Mouse (Mus musculus) kidney, embryonic 14.5 days (tissue): Measurements from ENCODE around the gene Mylk. TPM values are rescaled to one million over a fixed set of nuclear protein-coding genes. Genes with fewer than 3 reads are reported as not detected.
A peak's percentile ranks its signal among the peaks of the same experiment; 100 is the strongest.

Experiments used
- ATAC-seq: fragments of 200-750 bp; cut with Nextera tagmentation; 2 replicates; pipeline ENCODE4 v1.8.0; 2017; ENCODE audit warnings: moderate number of reproducible peaks, mild to moderate bottlenecking, moderate TSS enrichment, moderate library complexity; ENCODE audit not compliant: low FRiP score, low TSS enrichment
- H3K27ac ChIP-seq: fragments of 300-500 bp; sonication (generic); 2 replicates; pipeline ENCODE4 v1.5.1; 2014; ENCODE audit warnings: low read depth, mild to moderate bottlenecking, low read length, moderate library complexity, mixed read lengths
- H3K27me3 ChIP-seq: fragments of 300-500 bp; sonication (generic); 2 replicates; pipeline ENCODE4 v1.6.1; 2014; ENCODE audit warnings: mild to moderate bottlenecking, low read length; ENCODE audit not compliant: control insufficient read depth, insufficient read depth
- H3K36me3 ChIP-seq: fragments of 300-500 bp; sonication (generic); 2 replicates; pipeline ENCODE4 v1.6.1; 2014; ENCODE audit warnings: low read length, mixed read lengths; ENCODE audit not compliant: control insufficient read depth, insufficient read depth
- H3K4me1 ChIP-seq: fragments of 300-500 bp; sonication (generic); 2 replicates; pipeline ENCODE4 v1.6.1; 2014; ENCODE audit warnings: low read length, mixed read lengths; ENCODE audit not compliant: control insufficient read depth, insufficient read depth
- H3K4me2 ChIP-seq: fragments of 300-500 bp; sonication (generic); replicated peaks from 2 replicates; pipeline ENCODE4 v1.6.1; 2014; ENCODE audit warnings: low read depth, mild to moderate bottlenecking, low read length
- H3K4me3 ChIP-seq: fragments of 300-500 bp; sonication (generic); 2 replicates; pipeline ENCODE4 v1.5.1; 2014; ENCODE audit warnings: mild to moderate bottlenecking, low read length
- H3K9ac ChIP-seq: fragments of 300-500 bp; sonication (generic); 2 replicates; pipeline ENCODE4 v1.6.1; 2014; ENCODE audit warnings: low read depth, mild to moderate bottlenecking, low read length, moderate library complexity
- H3K9me3 ChIP-seq: fragments of 300-500 bp; sonication (generic); 2 replicates; pipeline ENCODE4 v1.6.1; 2016; ENCODE audit warnings: low read length; ENCODE audit not compliant: control insufficient read depth
- WGBS: fragments of 180-500 bp; shearing (Covaris S2); extraction: QIAGEN DNeasy Blood & Tissue Kit; methylation state at CpG from one replicate; pipeline ENCODE4 v1.1.7; 2014; 5-methylcytosine and 5-hydroxymethylcytosine counted together
- polyA plus RNA-seq: library from polyadenylated mRNA; unstranded; fragments of >200 nt; fragmentation: Nextera tagmentation; extraction: Ambion mirVana; gene quantifications from 2 replicates; pipeline ENCODE4 v1.2.1, GENCODE M21; 2014

Gene Mylk
- polyA plus RNA-seq, 1 experiment from 2014 or later = 34.0 TPM

- Histone ChIP-seq H3K27me3 (no peaks in the 10 kb centered on the region), H3K9me3 (no peaks in the 10 kb centered on the region), H3K4me1 (peaks cover 25% of the 10 kb centered on the region; the same call in 1 of the 2 replicates), H3K36me3 (no peaks in the 10 kb centered on the region), H3K4me2 (no peak overlapping the region), H3K9ac (no peak overlapping the region), H3K27ac (no peak overlapping the region), H3K4me3 (no peak overlapping the region)
- WGBS = 89% methylated on average over 4 of the region's 4 CpGs
- no peak for ATAC-seq
Observed at GRCm38 (mm10) chr16:34933173-34933572, 188.2 kb downstream of the Mylk start.

DNA sequence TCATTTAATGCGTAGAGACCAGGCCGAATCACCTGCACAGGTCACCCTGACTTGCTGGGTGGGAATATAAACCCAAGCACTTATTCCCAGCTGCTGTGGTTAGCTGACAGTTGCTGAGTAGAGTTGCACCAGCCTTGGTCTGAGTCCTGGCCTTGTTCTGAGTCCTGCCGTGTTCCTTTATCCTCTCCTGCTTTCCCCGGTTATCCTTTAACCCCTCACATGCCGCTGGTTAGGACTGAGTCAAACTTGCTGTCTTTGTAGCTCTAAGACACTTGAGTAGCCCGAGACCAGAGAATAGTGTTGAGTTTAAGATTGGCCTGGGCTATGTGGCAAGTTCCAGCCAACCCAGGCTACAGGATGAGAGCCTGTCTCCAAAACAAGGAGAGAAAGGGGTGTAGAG, 189.5 kb downstream of the Mylk start:
- Histone ChIP-seq H3K9me3 (no peaks in the 10 kb centered on the region), H3K27me3 (no peaks in the 10 kb centered on the region), H3K4me3 (no peak overlapping the region), H3K4me2 (no peak overlapping the region), H3K27ac (no peak overlapping the region), H3K36me3 (peaks cover 5% of the 10 kb centered on the region; the same call in 1 of the 2 replicates), H3K9ac (no peak overlapping the region; the same call in 1 of the 2 replicates), H3K4me1 (peaks cover 25% of the 10 kb centered on the region; the same call in 1 of the 2 replicates)
- no peak for ATAC-seq
- WGBS = 47% methylated on average over 6 of the region's 6 CpGs

DNA sequence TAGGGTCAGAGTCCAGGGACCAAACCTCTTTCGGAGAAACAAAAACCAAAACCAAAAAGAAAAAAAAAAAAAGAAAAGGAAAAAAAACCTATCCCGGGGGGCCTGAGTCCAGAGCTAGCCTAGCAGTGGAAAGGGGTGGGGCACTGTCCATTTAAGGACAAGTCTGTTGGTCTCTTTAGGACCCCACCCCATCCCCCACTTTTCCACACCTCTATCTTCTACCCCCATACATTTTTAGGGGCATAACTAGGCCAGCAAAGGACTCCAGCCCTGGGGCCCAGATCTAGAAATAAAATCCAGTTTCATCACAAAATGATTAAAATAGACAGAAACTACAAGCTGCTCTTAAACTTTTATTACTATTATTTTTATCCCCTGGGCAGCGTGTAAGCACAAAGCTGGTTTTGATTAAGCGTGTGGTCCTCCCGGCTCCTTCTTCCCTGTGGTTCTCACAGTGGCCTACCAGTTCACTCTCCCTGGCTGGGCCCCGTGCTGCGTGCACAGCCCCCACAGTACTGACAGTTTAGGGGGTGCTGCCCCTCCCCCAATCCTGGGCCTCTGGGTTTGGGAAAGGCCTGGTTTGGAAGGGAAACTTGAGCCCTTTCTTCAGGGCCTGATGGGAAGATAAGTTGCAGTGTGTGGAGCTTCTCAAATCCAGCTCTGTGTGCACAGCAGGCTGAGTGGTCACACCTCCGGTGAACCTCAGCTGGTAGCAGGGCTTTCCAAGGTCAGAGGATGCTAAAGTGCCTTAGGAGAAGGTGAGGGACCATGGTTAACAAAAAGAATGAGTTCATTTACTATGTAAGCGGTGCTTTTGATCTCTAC, 190.7 kb downstream of the Mylk start:
- WGBS = 33% methylated on average over 9 of the region's 9 CpGs
- H3K4me2 ChIP-seq = no peak overlapping the region
- H3K27ac ChIP-seq = peak overlapping the region; percentile 69; the same call in 1 of the 2 replicates
- peaks cover 5% of the 10 kb centered on the region; the same call in 1 of the 2 replicates for H3K36me3 ChIP-seq
- H3K27me3 ChIP-seq = no peaks in the 10 kb centered on the region
- H3K9ac ChIP-seq = no peak overlapping the region
- H3K4me1 ChIP-seq = peaks cover 32% of the 10 kb centered on the region; the same call in 1 of the 2 replicates
- ATAC-seq = peak; percentile 63; the same call in 1 of the 2 replicates
- no peak overlapping the region for H3K4me3 ChIP-seq
- H3K9me3 ChIP-seq = no peaks in the 10 kb centered on the region

DNA sequence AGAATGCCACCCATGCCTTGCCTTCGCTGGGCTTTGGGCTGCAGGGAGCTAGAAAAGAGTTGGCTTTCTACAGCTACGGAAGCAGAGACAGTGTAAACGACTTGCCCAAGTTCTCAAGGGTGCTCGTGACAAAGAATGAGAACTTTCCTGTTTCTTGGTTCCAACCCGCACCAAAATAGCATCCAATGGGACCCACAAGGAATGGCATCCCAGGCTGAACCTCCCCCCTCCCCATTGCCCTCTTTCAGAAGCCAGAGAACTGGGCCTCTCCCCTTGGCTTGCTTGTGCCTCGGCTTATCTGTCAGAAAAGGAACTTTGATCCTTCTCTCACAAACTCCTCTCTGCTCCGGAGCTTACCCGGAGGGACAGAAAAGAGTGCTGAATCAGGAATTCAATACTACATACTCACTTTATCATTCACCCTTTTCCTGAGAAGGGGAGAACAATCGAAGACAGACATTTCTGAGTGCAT, 191.4 kb downstream of the Mylk start:
- Histone ChIP-seq H3K36me3 (peaks cover 5% of the 10 kb centered on the region; the same call in 1 of the 2 replicates), H3K4me3 (no peak overlapping the region), H3K27ac (peak overlapping the region; percentile 69; the same call in 1 of the 2 replicates), H3K27me3 (no peaks in the 10 kb centered on the region), H3K9ac (no peak overlapping the region), H3K4me2 (no peak overlapping the region), H3K4me1 (peaks cover 32% of the 10 kb centered on the region; the same call in 1 of the 2 replicates), H3K9me3 (no peaks in the 10 kb centered on the region)
- 50% methylated on average over 9 of the region's 9 CpGs for WGBS
- ATAC-seq = 0 out of 2 replicates have a peak, but pooled peaks have one; percentile 5

- ATAC-seq = peak; percentile 52; the same call in 1 of the 2 replicates
- peaks cover 5% of the 10 kb centered on the region; the same call in 1 of the 2 replicates for H3K36me3 ChIP-seq
- H3K27me3 ChIP-seq = no peaks in the 10 kb centered on the region
- peaks cover 32% of the 10 kb centered on the region; the same call in 1 of the 2 replicates for H3K4me1 ChIP-seq
- WGBS = 27% methylated on average over 4 of the region's 4 CpGs
- H3K4me3 ChIP-seq = no peak overlapping the region
- peak overlapping the region; percentile 76; the same call in 1 of the 2 replicates for H3K27ac ChIP-seq
- no peak overlapping the region for H3K4me2 ChIP-seq
- H3K9ac ChIP-seq = no peak overlapping the region
- H3K9me3 ChIP-seq = no peaks in the 10 kb centered on the region
Observed at GRCm38 (mm10) chr16:34937611-34938010, 192.6 kb downstream of the Mylk start.

DNA sequence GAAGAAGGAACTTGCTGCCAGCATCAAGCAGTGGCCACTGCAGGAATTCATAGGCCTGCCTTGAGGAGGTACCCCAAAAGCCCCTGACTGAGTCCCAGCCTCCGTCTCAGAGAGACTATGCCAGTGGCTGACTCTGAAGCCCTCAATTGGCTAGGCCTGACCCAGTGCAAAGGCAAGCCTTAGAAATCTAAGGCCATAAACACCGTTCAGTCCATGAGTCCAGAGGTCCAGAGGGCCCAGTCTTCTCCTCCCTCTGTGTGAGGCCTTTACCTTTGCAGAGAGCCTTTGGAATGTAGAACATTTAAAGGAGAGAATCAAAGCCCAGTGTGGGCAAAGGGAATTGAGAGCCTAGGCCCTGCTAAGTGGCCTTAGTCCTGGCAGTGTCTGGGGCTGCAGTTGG, 193.2 kb downstream of the Mylk start:
- Histone ChIP-seq H3K27ac (peak overlapping the region; percentile 44; the same call in 1 of the 2 replicates), H3K36me3 (peaks cover 5% of the 10 kb centered on the region; the same call in 1 of the 2 replicates), H3K27me3 (no peaks in the 10 kb centered on the region), H3K9me3 (no peaks in the 10 kb centered on the region), H3K9ac (no peak overlapping the region), H3K4me3 (no peak overlapping the region), H3K4me1 (peaks cover 32% of the 10 kb centered on the region; the same call in 1 of the 2 replicates), H3K4me2 (no peak overlapping the region)
- 77% methylated on average over 2 of the region's 2 CpGs for WGBS
- no peak for ATAC-seq

DNA sequence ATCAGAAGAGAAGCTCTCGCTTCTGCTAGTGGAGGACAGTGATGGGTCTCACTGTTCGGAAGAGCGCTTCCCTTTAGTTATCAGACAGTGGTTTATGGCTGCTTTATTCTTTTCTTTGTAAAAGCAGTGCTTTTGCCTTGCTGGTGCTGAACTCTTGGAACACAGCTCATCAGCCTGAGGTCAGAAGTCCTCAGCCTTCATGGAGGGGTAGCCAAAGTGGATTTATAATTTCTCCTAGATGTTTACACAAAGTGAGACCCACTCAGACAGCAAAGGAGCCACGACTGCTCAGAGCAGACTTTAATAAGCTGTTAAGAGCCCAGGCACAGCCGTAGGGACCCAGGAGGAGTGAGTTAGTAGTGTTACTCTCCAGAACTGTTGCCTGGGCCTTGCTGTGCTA, 194.9 kb downstream of the Mylk start:
- Histone ChIP-seq H3K27me3 (no peaks in the 10 kb centered on the region), H3K9ac (no peak overlapping the region), H3K27ac (peak overlapping the region; percentile 17; the same call in 1 of the 2 replicates), H3K4me3 (no peak overlapping the region), H3K4me2 (no peak overlapping the region), H3K4me1 (peaks cover 26% of the 10 kb centered on the region; the same call in 1 of the 2 replicates), H3K9me3 (no peaks in the 10 kb centered on the region), H3K36me3 (peaks cover 5% of the 10 kb centered on the region; the same call in 1 of the 2 replicates)
- 59% methylated on average over 5 of the region's 5 CpGs for WGBS
- no peak for ATAC-seq

DNA sequence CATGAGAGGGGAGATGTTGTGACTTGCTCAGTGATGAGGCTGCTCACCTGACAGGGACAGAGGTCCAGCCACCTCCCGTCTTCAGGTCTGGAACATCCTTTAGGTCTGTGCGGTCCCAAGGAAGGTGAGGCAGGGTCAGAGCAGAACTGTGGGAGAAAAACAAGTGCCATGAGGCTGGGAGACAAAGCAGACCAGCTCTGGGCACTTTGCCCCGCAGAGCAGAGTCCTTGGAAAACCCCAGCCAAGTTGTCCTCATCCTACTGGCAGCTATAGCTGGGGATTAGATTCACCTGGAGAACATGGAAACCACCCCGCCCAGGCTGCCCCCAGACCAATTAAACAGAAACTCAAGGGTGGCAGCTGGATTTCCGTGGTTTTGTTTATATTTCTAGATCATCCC, 195.4 kb downstream of the Mylk start:
- H3K4me1 ChIP-seq = peaks cover 26% of the 10 kb centered on the region; the same call in 1 of the 2 replicates
- no peak overlapping the region for H3K9ac ChIP-seq
- no peaks in the 10 kb centered on the region for H3K9me3 ChIP-seq
- no peak for ATAC-seq
- no peak overlapping the region for H3K4me3 ChIP-seq
- no peak overlapping the region; the same call in 1 of the 2 replicates for H3K27ac ChIP-seq
- H3K4me2 ChIP-seq = no peak overlapping the region
- H3K27me3 ChIP-seq = no peaks in the 10 kb centered on the region
- WGBS = 78% methylated on average over 5 of the region's 5 CpGs
- H3K36me3 ChIP-seq = peaks cover 5% of the 10 kb centered on the region; the same call in 1 of the 2 replicates
